Comparison of ENCODE assay signal across 11 mouse cellular contexts in genomic region chr8:104103462-104103861, GRCm38 (mm10). TPM values are rescaled to one million over a fixed set of nuclear protein-coding genes. Genes with fewer than 3 reads are reported as not detected.
A peak's percentile ranks its signal among the peaks of the same experiment; 100 is the strongest.
DNase-seq lines count a peak whose midpoint lies in the region; ATAC-seq and TF ChIP-seq lines count a peak whose summit lies in the region.
"Had no signal": no experiment of that assay in that cellular context is flagged by ENCODE, and none has a peak within 500 bp of the region (broad histone marks: within the 10 kb centered on the region; RNA-seq: fewer than 3 reads in every experiment).

No protein-coding gene starts in this region.

- no peaks in the 10 kb centered on the region for H3K27me3 ChIP-seq in liver, adult 2 months (ENCODE audit: control insufficient read depth, insufficient read depth, low read length)
- H3K27me3 ChIP-seq in heart, embryonic 10.5 days (ENCODE audit: insufficient read depth, poor library complexity, severe bottlenecking), result no peaks in the 10 kb centered on the region
- H3K27me3 ChIP-seq in intestine, postnatal 0 days (replicated peaks; ENCODE audit: control insufficient read depth, insufficient read depth, low read length), result no peaks in the 10 kb centered on the region

- H3K4me1 ChIP-seq in liver, adult 2 months (ENCODE audit: control insufficient read depth, insufficient read depth, low read length), result no peaks in the 10 kb centered on the region
- peaks cover 41% of the 10 kb centered on the region for H3K4me1 ChIP-seq in heart, embryonic 10.5 days
- H3K4me1 ChIP-seq in intestine, postnatal 0 days (replicated peaks; ENCODE audit: control insufficient read depth, insufficient read depth, low read length), result 0 out of 2 replicates have a peak, but pooled peaks cover 3% of the 10 kb centered on the region

- TF ChIP-seq POLR2A in liver, adult 2 months (IDR thresholded peaks at IDR 0.05; ENCODE audit: extremely low read depth, insufficient read depth, low read length), result no peak

- no peak for TF ChIP-seq CTCF in liver, adult 2 months (IDR thresholded peaks at IDR 0.05; ENCODE audit: low read depth, low read length)
- TF ChIP-seq CTCF in intestine, postnatal 0 days (IDR thresholded peaks at IDR 0.05; ENCODE audit: low read depth), result no peak

- H3K4me3 ChIP-seq in liver, adult 2 months (ENCODE audit: insufficient read depth, low read depth, low read length), result peak overlapping the region; percentile 31
- H3K4me3 ChIP-seq in heart, embryonic 10.5 days, result peak overlapping the region; percentile 50
- 0 out of 2 replicates have a peak overlapping the region, but pooled peaks have one; percentile 22 for H3K4me3 ChIP-seq in intestine, postnatal 0 days (ENCODE audit: low read depth, low read length)

- 56% methylated on average over 7 of the region's 7 CpGs for WGBS in liver, adult 2 months
- 60% methylated on average over 7 of the region's 7 CpGs for WGBS in heart, embryonic 10.5 days
- 55% methylated on average over 7 of the region's 7 CpGs for WGBS in intestine, postnatal 0 days

- no peak overlapping the region; the same call in 1 of the 2 replicates for H3K9ac ChIP-seq in liver, adult 2 months (ENCODE audit: low read depth, low read length)
- H3K9ac ChIP-seq in intestine, postnatal 0 days (ENCODE audit: low read depth, low read length), result no peak overlapping the region

- DNase-seq in liver, adult 2 months (ENCODE audit: extremely low read depth, low read depth, low spot score), result no peak
- no peak for DNase-seq in liver
- DNase-seq in heart, embryonic 10.5 days (ENCODE audit: low spot score), result no peak
- peak; percentile 42 for DNase-seq in lung, postnatal 25 days (ENCODE audit: low spot score)
- DNase-seq in spleen, postnatal 4 days (ENCODE audit: low spot score in 2 of 2), result no peak
- DNase-seq in frontal cortex, postnatal 36 days (ENCODE audit: low spot score in 2 of 2), result no peak
- no peak for DNase-seq in adrenal gland, postnatal 4 days (ENCODE audit: low spot score in 2 of 2)
- DNase-seq: adrenal gland, postnatal 36 days had no signal

- no peaks in the 10 kb centered on the region for H3K36me3 ChIP-seq in liver, adult 2 months (ENCODE audit: control insufficient read depth, insufficient read depth, low read length)
- H3K36me3 ChIP-seq in heart, embryonic 10.5 days, result no peaks in the 10 kb centered on the region
- no peaks in the 10 kb centered on the region for H3K36me3 ChIP-seq in intestine, postnatal 0 days (ENCODE audit: control insufficient read depth, insufficient read depth)

- no peaks in the 10 kb centered on the region for H3K9me3 ChIP-seq in heart, embryonic 10.5 days
- no peaks in the 10 kb centered on the region for H3K9me3 ChIP-seq in intestine, postnatal 0 days (ENCODE audit: control insufficient read depth)

- H3K4me2 ChIP-seq in intestine, postnatal 0 days (replicated peaks; ENCODE audit: low read depth), result peak overlapping the region; percentile 30; the same call in 1 of the 2 replicates

- H3K79me2 ChIP-seq in liver, adult 2 months (ENCODE audit: control insufficient read depth, insufficient read depth, low read length), result no peaks in the 10 kb centered on the region; the same call in 1 of the 2 replicates

- ATAC-seq in intestine, postnatal 0 days, result no peak

- peak overlapping the region; percentile 42 for H3K27ac ChIP-seq in liver, adult 2 months (replicated peaks; ENCODE audit: insufficient read depth, low read depth, low read length)
- H3K27ac ChIP-seq in heart, embryonic 10.5 days, result peak overlapping the region; percentile 71; the same call in 1 of the 2 replicates
- H3K27ac ChIP-seq in intestine, postnatal 0 days (ENCODE audit: low read depth, low read length), result no peak overlapping the region

RNA-seq across cellular contexts. Expression of gene Cdh5, which starts 2.0 kb away (rescaled TPM):
- 14.9 and 16.6 TPM in 2 replicates for total RNA-seq in liver, adult 2 months (2014; rRNA removed)
- polyA plus RNA-seq in liver, adult 2 months (2012; rRNA removed), result 14.9 and 21.5 TPM in 2 replicates
- 34.1 and 40.4 TPM in 2 replicates for polyA plus RNA-seq in heart, embryonic 10.5 days (2016; fragmentation: Nextera tagmentation; extraction: Ambion mirVana)
- polyA plus RNA-seq in intestine, postnatal 0 days (2015; fragmentation: Nextera tagmentation; extraction: Ambion mirVana), result 12.1 and 12.4 TPM in 2 replicates
- 100 to 1,000 TPM; 117 to 119 TPM for total RNA-seq in adrenal gland, postnatal 4 days (2021)
- total RNA-seq: MEL; neutrophil, adult 5-6 weeks had no signal
